Mouse (Mus musculus) adrenal gland, adult (tissue): ENCODE measurements around the gene Mesp2.
A peak's percentile ranks its signal among the peaks of the same experiment; 100 is the strongest.

ENCODE experiments used
- DNase-seq, 2 experiments: peaks; one replicate each; pipeline ENCODE4 v3.0.0; 2022 to 2023; ENCODE audit warnings: low spot score in 1 of 2; ENCODE audit not compliant: inconsistent age in 2 of 2

Mesp2 gene

DNA sequence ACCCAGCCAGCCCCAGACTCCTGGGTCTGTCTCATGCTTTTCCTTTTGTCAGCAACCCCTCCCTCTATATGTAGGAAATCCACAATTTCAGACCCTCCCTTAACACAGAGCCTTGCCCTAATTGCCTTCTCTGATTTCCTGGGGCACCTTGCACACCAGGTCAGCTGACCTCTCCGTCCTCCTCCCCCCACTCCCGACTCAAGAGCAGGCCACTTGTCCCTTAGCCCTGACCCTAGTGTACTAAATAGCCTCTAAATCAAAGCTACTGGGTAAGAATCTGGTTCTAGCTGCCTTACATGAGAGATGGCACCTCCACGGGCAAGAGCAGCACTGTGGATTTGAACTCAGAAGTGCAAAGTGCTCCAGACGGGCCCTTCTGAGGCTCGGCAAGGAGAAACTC lies 8.5 kb upstream of the Mesp2 start:
- DNase-seq = no peak

DNA sequence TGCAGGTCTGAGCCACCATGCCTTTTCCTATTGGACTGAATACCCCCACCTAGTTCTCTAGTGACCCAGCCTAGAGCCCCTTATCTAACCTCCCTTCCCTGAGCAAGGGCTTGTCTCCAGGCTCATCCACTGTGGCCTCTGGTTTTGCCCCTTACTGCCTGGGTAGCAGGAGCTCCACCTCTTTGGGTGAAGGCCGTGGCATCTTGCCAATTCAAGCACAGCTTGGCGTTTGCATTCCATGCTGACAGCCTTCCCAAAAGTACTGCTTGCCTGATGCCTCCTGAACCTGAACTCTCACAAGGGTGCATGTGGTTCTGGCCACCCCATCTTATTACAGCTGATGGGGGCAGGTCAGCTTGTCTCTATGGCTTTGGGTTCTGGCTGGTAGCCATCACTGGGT lies 6.6 kb upstream of the Mesp2 start:
- peak; percentile 78 to 87 for DNase-seq

GRCm38 (mm10) chr7:79808561-79808960 lies 2.0 kb upstream of the Mesp2 start:
- DNase-seq = peak; percentile 45 to 78

GRCm38 (mm10) chr7:79813409-79813808 lies 2.9 kb downstream of the Mesp2 start:
- no peak for DNase-seq

DNA sequence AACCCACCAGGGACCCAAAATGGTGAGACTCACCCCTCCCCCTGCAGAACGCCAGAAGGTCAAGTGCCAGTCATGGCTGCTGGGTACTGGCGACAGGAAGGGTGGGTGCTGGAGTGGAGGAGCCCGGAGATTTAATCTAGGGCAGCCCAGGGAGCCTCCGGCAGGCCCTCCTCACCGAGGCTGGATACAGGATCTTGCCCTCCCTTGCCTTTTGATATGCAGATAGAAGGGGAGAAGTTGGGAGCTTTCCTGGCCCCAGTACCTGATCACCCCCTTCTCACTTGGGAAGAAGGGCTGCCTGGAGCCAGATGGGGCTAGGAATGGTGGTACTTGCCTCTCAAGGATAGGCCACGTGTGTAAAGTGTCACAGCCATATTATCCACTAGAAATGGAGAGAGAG lies 7.8 kb downstream of the Mesp2 start:
- no peak for DNase-seq

DNA sequence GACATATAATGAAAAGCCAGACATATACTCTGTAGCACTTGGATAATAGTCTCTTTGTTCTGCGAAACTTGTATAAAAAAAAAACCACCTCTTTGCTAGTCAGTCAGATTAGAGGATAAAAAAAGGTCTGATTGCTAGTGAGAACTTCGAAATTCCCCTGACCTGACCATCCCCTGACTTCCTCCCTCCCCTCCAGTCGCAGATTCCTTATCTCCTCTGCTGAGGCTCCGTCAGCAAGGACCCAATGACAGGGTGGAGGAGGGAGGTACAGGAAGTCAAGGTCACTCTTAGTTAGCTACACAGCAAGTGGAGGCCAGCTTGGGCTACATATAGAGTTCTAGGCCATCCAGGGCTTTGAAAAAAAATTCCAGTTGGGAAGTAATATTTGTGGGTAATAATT lies 9.0 kb downstream of the Mesp2 start:
- DNase-seq = no peak

DNA sequence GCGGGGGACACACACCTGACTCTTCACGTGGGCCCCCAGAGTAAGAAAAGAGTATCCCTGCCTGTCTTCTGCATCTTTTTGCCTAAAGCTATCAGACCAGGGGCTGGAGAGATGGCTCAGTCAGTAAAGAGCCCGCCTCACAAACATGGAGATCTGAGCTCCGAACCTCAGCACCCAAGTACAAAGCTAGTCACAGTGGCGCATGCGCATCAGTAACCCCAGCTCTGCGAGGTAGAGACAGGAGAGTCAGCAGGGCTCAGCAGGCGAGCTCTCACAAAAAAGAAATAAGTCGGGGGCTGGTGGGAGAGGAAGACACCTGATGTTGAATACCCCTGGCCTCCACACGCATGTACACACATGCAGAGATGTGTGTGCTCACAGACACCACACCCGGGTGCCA lies 9.5 kb downstream of the Mesp2 start:
- no peak for DNase-seq

DNA sequence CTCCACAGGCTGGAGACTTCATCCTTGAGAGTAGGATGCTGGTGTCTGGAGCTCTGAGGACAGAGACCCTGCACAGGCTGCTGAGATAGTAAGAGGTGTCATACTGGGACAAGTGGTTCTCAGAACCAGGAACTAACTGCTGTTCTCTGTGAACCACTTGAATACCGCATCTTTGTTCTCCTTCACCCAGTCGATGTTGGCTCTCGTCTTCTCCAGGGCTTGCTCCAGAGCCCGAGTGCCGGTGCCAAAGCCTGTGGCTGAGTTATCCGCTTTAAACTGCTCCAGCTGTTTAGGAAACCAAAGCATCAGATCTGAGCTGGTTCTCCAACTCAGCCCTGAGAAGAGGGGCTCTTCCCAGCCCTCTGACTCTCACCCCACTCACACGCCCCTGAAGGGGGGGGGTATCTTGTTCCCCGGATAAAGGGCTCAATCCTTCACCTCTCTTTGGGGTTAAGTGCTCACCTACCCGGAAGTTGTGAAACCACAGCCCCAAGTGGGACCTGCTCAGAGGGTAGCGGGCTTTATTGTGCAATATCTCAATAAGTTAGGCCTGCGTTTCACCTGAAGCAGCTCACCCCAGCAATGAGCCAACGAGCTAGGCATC lies 11.7 kb downstream of the Mesp2 start:
- DNase-seq = no peak

DNA sequence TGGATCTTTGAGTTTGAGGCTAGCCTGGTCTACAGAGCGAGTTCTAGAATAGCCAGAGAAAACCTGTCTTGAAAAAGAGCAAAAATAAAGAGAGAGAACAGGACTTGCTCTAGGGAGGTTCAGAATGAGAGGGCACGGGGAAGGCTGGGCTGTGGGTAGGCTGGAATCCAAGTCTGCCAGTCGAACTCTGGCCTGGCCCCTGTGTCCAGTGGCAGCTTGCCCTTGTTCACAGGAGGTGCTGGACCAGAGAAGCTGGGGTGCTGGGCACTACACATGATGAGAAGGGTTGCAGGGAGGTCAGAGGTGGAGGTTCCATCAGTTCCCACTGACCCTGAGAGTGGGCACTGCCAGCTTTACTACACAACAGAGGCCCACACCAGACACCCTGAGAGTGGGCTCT lies 17.8 kb downstream of the Mesp2 start:
- no peak for DNase-seq

DNA sequence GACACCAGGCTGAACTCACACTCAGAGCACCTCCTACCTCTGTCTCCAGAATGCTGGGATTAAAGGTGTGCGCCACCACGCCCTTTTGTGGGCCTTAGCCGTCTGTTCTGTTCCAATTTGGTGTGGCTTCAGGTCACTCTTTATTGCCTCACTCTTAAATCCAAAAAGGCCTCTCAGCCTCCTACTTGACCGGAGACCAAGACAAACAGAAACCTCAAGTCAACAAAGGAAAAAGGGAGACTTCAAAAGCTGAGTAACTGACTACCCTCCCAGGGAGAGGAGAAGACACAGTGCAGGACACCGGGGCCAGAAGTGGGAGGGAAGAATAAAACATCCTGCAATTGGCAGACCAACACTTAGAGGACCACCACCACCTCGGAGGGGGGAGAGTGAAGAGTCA lies 20.6 kb downstream of the Mesp2 start:
- DNase-seq = no peak

DNA sequence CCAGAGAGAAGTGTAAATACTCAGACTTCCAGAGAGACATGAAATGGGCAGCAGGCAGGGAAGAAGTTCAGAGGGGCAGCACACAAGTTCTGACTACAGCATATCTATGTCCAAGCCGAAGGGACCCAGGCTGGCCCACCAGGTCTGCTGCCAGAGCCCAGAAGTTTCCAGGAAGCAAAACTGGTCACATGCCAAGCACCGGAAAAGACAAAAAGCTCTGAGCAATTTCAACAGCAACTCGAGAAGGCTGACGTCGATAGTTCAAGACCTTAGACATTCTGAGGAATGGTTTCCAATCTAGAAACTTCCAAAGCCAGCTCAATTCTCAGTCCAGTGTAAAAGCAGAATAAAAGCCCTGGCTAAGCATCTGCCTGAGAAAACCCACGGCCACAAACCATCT lies 21.1 kb downstream of the Mesp2 start:
- no peak for DNase-seq

- DNase-seq = no peak
Measured at GRCm38 (mm10) chr7:79832980-79833379, 22.5 kb downstream of the Mesp2 start.

DNA sequence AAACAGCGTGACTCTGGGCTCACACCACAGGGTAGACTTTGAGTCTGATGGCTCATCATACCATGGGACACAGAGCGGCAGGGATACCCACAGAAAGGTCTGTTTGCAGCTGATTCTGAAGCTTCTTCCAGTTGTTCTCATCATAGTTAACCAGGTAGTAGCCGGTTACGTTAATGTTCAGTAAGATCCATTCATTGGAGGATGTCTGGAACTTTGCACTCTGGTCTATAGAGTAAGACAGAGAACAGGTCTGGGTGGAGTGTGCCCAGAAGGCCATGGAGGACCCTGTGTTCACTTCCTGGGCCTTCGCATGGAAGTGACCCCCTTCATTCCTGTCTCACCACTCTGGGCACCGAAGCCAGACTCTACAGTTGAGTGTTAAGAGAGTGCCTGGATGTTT lies 24.7 kb downstream of the Mesp2 start:
- no peak for DNase-seq

- DNase-seq = no peak
Measured at GRCm38 (mm10) chr7:79837247-79837646, 26.7 kb downstream of the Mesp2 start.

GRCm38 (mm10) chr7:79842163-79842562 lies 31.6 kb downstream of the Mesp2 start:
- no peak for DNase-seq

DNA sequence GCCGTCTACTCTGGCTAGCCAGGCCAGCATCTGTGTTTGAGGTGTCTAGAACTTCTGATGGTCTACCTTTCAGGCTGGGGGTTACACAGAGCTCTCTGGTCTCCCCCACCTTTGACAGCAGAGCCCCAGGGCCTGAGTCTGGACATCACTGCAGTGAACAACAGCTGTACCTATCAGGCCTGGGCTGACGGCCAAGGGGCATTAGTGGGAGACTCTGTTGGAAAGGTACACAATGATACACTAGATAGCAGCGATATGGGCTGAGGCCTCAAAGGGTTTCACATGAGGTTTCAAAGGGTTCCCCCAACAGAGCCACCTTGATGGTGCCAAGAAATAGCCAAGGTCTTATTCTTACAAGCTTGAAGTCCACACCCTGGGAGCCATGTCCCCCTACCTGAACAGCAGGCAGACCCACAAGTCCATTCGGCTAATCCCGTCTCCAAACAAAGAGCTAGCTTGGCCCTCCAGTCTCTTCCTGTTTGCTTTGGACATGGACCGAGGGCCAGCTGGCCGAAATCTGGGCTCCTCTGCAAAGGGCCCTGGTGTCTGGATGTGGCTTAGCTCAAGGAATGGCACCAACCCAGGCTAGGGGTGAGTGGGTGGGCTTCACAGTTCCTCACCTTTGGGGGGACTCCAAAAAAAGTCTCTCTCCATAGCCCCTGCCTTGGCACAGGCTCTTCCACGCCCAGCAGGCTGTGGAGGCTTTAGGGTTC lies 33.7 kb downstream of the Mesp2 start:
- no peak for DNase-seq

- no peak for DNase-seq
Measured at GRCm38 (mm10) chr7:79846342-79846741, 35.8 kb downstream of the Mesp2 start.

DNA sequence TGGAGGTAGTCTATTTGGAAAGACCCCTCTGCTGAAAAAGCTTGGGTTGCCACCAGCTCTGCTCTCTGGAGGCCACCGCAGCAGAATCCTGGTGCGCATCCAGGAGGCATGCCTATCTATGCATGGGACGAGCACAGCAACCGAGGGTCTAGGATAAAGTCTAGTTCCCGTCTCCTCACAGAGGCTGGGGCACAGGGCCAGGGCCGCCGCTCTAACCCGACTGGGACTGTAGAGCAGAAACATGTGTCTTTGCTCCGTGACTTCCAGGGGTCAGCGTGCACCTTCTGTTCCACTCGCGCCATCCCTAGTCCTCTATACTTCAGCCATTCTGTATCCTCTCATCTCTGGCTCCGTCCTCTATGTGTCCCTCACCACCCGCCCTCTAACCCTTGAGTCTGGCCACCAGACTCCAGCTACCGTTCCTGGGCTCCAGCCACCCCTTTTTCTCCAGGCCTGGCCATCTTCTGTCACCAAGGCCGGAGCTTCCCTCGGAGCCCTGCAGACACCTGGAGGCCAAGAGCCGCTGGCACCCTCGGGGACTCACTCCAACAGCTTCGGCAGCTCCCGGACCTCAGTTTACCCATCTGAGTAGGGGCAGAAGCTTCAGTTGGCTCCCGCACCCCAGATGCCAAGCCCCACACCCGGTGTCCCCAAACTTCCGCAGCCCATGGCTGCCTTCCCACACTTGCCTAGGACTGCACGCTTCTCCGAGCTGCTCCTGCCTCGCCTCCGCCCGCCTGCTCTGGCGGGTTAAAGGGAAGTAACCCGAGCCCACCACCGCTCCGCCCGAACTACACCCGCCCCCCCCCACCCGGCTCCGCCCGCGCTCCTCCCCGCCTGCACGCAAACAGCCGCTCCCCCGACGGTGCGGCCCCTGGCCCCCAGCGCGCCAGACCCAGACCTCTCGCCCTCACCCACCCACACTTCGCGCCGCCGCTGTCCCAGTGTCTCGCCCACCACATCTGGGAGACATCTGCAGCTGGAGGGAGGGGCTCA lies 37.2 kb downstream of the Mesp2 start:
- DNase-seq = peak; percentile 15 to 43

GRCm38 (mm10) chr7:79856305-79856704 lies 45.8 kb downstream of the Mesp2 start:
- DNase-seq = no peak

GRCm38 (mm10) chr7:79858202-79858934 lies 47.8 kb downstream of the Mesp2 start:
- no peak for DNase-seq

DNA sequence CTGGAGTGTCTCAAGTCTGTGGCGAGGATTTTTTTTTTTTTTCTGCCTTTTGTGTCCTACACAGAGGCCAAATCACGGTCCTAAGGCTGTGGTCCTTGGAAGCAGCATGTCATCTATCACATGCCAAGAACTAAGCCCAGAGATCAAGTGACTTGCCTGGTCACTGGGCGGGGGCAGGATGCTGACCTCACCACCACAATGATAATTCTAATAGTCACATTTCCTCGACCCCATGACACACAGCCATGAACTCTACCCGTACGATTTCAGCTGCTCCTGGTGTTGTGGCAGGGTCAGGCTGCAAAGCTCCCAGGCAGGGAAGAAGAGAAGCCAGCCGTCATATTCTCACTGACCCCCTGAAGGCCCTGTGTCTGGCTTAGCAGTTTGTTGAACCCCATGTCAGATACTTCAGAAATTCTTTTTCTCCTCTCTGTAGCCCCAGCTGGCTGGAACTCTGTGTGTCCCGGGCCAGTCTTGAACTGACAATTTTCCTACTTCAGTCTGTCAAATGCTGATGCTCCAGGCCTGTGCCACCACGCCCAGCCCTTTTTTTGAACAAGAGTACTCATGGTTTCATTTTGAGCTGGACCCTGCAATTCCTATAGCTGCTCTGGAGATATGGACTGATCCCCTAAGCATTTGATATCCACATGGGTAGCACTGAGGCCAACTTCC lies 48.6 kb downstream of the Mesp2 start:
- DNase-seq = peak; percentile 47 to 68
